Mouse (Mus musculus) kidney, postnatal 14 days (tissue): Measurements from ENCODE around the gene Tmem231.
A peak's percentile ranks its signal among the peaks of the same experiment; 100 is the strongest.

Experiments
- DNase-seq: peaks from one replicate; pipeline ENCODE4 v3.0.0; 2022; ENCODE audit warnings: mixed read lengths

The Tmem231 gene

GRCm38 (mm10) chr8:111933348-111934076, at the start of gene Tmem231:
Gene Tmem231, minus strand, starts transcription at chr8:111933881.
- DNase-seq: peak; percentile 94

- DNase-seq: no peak
These were observed 48.4 kb upstream of the Tmem231 start for GRCm38 (mm10) chr8:111982116-111982515.

- DNase-seq: peak; percentile 36
These were observed 44.5 kb upstream of the Tmem231 start for GRCm38 (mm10) chr8:111978147-111978546.

GRCm38 (mm10) chr8:111976326-111976725, 42.6 kb upstream of the Tmem231 start:
- no peak for DNase-seq

- DNase-seq: no peak
These were observed 42.0 kb upstream of the Tmem231 start for GRCm38 (mm10) chr8:111975706-111976105.

DNA sequence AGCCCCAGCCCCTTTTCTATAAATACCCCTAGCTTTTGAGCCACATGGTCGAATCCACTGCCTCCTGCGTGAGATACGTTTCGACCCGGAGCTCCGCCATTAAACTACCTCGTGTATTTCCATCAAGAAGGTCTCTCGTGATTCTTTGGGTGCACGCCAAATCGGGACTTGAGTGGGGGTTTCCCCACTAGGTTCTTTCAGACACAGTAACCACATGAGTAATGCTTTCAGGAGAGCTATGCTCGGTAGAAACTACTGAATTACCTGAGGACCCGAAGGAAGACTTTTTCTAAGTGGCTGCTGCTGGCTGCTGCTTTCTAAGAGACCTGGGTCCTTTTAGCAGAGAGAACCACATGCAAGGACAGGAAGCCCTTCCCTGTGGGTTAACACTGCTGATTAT, 40.5 kb upstream of the Tmem231 start:
- DNase-seq: no peak

GRCm38 (mm10) chr8:111968991-111969390, 35.3 kb upstream of the Tmem231 start:
- no peak for DNase-seq

DNA sequence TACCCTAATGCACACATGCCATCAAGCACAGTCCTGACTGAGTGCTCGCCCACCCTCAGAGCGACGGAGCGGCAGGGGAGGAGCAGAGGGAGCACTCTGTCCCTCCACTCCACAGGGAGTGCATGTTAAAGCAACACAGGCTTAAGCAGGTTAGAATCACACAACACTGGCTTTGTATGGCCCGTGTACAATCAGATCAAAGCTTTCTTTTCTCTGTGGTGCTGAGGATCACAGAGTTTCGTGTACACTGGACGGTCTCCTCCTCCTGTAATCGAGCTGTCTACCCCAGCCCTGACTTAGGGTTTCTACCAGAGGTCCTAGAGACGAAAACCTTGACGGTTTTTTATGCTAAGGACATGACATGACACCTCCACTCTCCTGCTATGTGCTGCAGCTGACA, 34.9 kb upstream of the Tmem231 start:
- DNase-seq: no peak

- DNase-seq: no peak
These were observed 33.7 kb upstream of the Tmem231 start for GRCm38 (mm10) chr8:111967246-111967870.

- DNase-seq: no peak
These were observed 31.3 kb upstream of the Tmem231 start for GRCm38 (mm10) chr8:111964849-111965561.

DNA sequence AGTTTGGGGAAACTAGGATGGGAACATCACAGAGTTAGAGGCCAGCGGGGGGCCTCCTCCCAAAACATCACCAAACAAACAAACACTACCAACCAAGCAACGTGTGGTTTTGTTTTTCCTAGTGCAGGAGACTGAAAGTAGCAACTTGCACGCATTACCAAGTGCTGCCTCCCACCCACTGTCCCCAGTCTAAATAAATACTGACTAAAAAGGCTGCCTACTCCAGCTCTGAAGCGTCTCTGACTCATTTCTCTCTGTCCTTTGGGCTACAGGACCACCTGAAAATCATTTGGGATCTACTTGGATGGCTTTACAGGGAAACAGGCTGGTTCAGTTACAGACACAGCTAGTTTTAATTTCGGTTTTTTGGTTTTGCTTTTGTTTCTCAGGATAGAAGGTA, 30.7 kb upstream of the Tmem231 start:
- DNase-seq: no peak

GRCm38 (mm10) chr8:111963546-111963945, 29.9 kb upstream of the Tmem231 start:
- no peak for DNase-seq

GRCm38 (mm10) chr8:111963091-111963490, 29.4 kb upstream of the Tmem231 start:
- DNase-seq: no peak

- DNase-seq: no peak
These were observed 28.9 kb upstream of the Tmem231 start for GRCm38 (mm10) chr8:111962589-111962988.

- no peak for DNase-seq
These were observed 27.6 kb upstream of the Tmem231 start for GRCm38 (mm10) chr8:111961330-111961729.

- DNase-seq: no peak
These were observed 27.1 kb upstream of the Tmem231 start for GRCm38 (mm10) chr8:111960591-111961321.

- DNase-seq: no peak
These were observed 23.6 kb upstream of the Tmem231 start for GRCm38 (mm10) chr8:111957231-111957630.

DNA sequence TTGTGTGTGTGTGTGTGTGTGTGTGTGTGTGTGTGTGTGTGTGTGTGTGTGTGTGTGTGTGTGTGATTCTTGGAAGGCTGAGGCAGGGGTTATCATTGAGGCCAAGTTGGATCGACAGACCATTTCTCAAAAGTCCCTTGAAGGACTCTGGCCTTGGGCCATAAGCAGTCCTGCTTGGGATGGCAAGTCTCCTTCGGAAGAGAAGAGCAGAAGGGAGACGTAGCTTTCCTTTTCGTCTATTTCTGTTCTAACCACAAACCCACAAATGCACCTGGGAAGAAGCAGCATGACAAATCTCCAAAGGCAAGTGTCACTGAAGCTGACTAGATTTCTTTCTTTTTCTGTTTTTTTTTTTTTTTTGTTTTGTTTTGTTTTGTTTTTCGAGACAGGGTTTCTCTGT, 22.2 kb upstream of the Tmem231 start:
- no peak for DNase-seq

DNA sequence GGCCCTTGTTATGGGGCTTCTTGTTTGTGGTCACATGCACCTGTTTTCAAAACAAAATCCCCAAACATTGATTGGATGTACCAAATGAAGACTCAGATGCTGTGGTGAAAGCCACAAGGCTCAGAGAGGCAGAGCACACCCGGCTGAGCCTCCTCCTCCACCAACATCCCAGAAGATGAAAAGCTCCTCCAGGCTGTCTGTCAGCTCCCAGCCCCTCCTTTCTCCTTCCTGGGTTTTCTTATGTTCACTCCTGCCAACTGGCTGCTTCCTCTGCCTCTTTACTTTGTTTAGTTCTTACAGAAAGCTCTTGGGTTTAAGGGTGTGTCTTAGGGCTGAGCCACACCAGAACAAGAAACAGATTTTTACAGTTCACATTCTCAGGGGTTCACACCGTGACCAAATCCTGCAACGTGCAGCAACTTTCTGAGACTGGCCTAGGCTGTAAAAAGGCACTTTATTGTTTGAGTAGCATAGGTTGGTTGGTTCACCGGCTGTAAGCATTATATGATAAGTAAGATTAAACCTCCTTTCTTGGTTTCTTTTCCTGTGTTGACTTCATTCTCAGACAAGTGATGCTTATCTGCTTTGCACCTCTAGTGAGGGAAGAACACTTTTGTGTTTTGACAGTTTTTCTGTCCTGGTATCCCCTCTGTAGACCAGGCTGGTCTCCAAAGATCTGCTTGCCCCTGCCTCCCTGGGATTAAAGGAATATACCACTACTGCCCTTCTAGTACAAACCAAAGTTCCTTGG, 21.3 kb upstream of the Tmem231 start:
- no peak for DNase-seq

- no peak for DNase-seq
These were observed 18.3 kb upstream of the Tmem231 start for GRCm38 (mm10) chr8:111951936-111952335.

- no peak for DNase-seq
These were observed 17.6 kb upstream of the Tmem231 start for GRCm38 (mm10) chr8:111951317-111951716.

DNA sequence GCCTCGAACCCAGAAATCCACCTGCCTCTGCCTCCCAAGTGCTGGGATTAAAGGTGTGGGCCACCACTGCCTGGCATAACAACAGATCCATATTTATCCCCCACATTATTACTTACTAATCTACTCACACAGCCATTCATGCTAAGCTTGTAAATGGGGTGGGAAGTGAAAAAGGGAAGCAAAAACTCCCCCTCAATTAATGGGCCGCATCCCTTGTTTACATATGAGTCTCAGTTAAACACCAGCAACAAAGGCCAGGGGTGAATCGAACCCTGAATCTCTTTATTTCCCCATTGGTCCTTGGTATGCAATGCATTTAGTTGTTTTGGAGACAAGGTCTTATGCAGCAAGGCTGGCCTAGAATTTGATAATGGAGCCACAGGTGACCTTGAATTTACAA, 17.2 kb upstream of the Tmem231 start:
- DNase-seq: no peak

DNA sequence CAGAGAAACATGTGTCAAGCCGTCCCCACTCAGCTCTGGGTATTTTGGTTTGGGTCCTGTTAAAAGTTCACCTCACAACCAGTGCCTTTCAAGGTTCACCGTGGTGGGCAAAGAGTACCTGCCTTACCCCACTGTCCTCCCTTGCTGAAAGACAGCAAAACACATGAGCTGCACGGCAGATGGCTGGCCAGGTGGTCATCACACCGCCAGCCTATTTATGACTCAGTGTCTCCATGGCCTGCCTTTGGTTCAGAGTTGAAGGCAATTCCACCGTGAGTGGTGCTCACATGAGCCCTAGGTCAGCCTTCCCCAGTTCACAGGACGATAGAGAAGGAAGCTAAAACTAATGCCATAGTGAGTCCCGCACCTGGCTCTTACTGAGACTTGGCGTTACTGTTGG, 14.3 kb upstream of the Tmem231 start:
- DNase-seq: no peak
